Mouse (Mus musculus) layer of hippocampus, adult 2 months (tissue): ENCODE data around the gene Sp6. TPM values are rescaled to one million over a fixed set of nuclear protein-coding genes. Genes with fewer than 3 reads are reported as not detected.

Experiments used
- DNase-seq, 2 experiments: peaks; one replicate each; pipeline ENCODE4 v3.0.0; 2022; ENCODE audit warnings: low spot score in 2 of 2
- H3K27ac ChIP-seq: fragments of 200-600 bp; 2 replicates; pipeline ENCODE4 v1.8.1; 2022
- H3K4me3 ChIP-seq: fragments of 200-600 bp; 2 replicates; pipeline ENCODE4 v1.8.1; 2022; ENCODE audit warnings: mild to moderate bottlenecking
- CTCF ChIP-seq: fragments of 200-600 bp; conservative IDR thresholded peaks from 2 replicates; pipeline ENCODE4 v1.8.1; 2022; ENCODE audit warnings: antibody characterized with exemption, mild to moderate bottlenecking, moderate library complexity
- long read RNA-seq, 2 experiments: library from polyadenylated mRNA; stranded (forward); transcript quantifications; one replicate each; pipeline ENCODE4 v2.0.0; 2021; ENCODE audit warnings: borderline mapping rate in 2 of 2
- total RNA-seq, 2 experiments: library from RNA; stranded (reverse); gene quantifications; 2 replicates each; pipeline ENCODE4 v1.2.3; 2021

Gene Sp6
- total RNA-seq = 1 to 10 TPM in 1 of 2 experiments, under 1 TPM in 1; 0.79 to 1.2 TPM
- long read RNA-seq, experiment 1, partial matches to known transcripts = 0 of 3 reads
- long read RNA-seq, experiment 1, other reads (novel, unspliced or antisense) = 3 of 3 reads
- long read RNA-seq, experiment 2, partial matches to known transcripts = 0 of 2 reads
- long read RNA-seq, experiment 2, other reads (novel, unspliced or antisense) = 2 of 2 reads

- no peak within 1 kb of the TSS for H3K27ac ChIP-seq
- TF ChIP-seq CTCF = no peak
- no peak for DNase-seq
- no peak within 1 kb of the TSS for H3K4me3 ChIP-seq
Observed at GRCm38 (mm10) chr11:97013121-97013670, at the start of gene Sp6. Gene Sp6, plus strand, starts transcription at chr11:97013394.

- H3K4me3 ChIP-seq = no peak overlapping the region
- peak; percentile 89 to 91 for DNase-seq
- no peak overlapping the region for H3K27ac ChIP-seq
- TF ChIP-seq CTCF = peak; percentile 91
Observed at GRCm38 (mm10) chr11:96963580-96963979, 49.6 kb upstream of the Sp6 start.

GRCm38 (mm10) chr11:96966172-96966571 lies 47.0 kb upstream of the Sp6 start:
- TF ChIP-seq CTCF = no peak
- H3K27ac ChIP-seq = no peak overlapping the region
- no peak overlapping the region for H3K4me3 ChIP-seq
- DNase-seq = no peak

GRCm38 (mm10) chr11:96966914-96967543 lies 46.2 kb upstream of the Sp6 start:
- TF ChIP-seq CTCF = no peak
- no peak for DNase-seq
- Histone ChIP-seq H3K4me3 (no peak overlapping the region), H3K27ac (peak overlapping the region; percentile 85)

- no peak for TF ChIP-seq CTCF
- no peak for DNase-seq
- peak overlapping the region; percentile 85 for H3K27ac ChIP-seq
- H3K4me3 ChIP-seq = no peak overlapping the region
Observed at GRCm38 (mm10) chr11:96967544-96968269, 45.5 kb upstream of the Sp6 start.

GRCm38 (mm10) chr11:96968476-96968875 lies 44.7 kb upstream of the Sp6 start:
- Histone ChIP-seq H3K27ac (peak overlapping the region; percentile 85; the same call in 1 of the 2 replicates), H3K4me3 (no peak overlapping the region)
- TF ChIP-seq CTCF = no peak
- DNase-seq = no peak

- DNase-seq = no peak
Observed at GRCm38 (mm10) chr11:96969280-96969722, 43.9 kb upstream of the Sp6 start.

GRCm38 (mm10) chr11:96969746-96970145 lies 43.4 kb upstream of the Sp6 start:
- DNase-seq = no peak
- no peak for TF ChIP-seq CTCF
- Histone ChIP-seq H3K4me3 (no peak overlapping the region), H3K27ac (peak overlapping the region; percentile 85)

More at GRCm38 (mm10) chr11:96969280-96969722, 43.9 kb upstream of the Sp6 start:
- TF ChIP-seq CTCF = no peak
- H3K4me3 ChIP-seq = no peak overlapping the region
- peak overlapping the region; percentile 85 for H3K27ac ChIP-seq

- TF ChIP-seq CTCF = no peak
Observed at GRCm38 (mm10) chr11:96970341-96970740, 42.9 kb upstream of the Sp6 start.

GRCm38 (mm10) chr11:96972906-96973305 lies 40.3 kb upstream of the Sp6 start:
- H3K4me3 ChIP-seq = no peak overlapping the region
- H3K27ac ChIP-seq = peak overlapping the region; percentile 85
- DNase-seq = no peak
- TF ChIP-seq CTCF = no peak

More at GRCm38 (mm10) chr11:96970341-96970740, 42.9 kb upstream of the Sp6 start:
- no peak for DNase-seq
- no peak overlapping the region for H3K4me3 ChIP-seq
- peak overlapping the region; percentile 85; the same call in 1 of the 2 replicates for H3K27ac ChIP-seq

GRCm38 (mm10) chr11:96973426-96973964 lies 39.7 kb upstream of the Sp6 start:
- DNase-seq = no peak
- no peak for TF ChIP-seq CTCF
- Histone ChIP-seq H3K27ac (peak overlapping the region; percentile 85), H3K4me3 (no peak overlapping the region)

GRCm38 (mm10) chr11:96974813-96975212 lies 38.4 kb upstream of the Sp6 start:
- DNase-seq = no peak
- Histone ChIP-seq H3K27ac (peak overlapping the region; percentile 99; the same call in 1 of the 2 replicates), H3K4me3 (no peak overlapping the region)
- no peak for TF ChIP-seq CTCF
